Mouse (Mus musculus) small intestine, adult 2 months (tissue): ENCODE measurements around the gene Wt1.

Experiments
- CTCF ChIP-seq: fragments of 200-500 bp; IDR thresholded peaks from 2 replicates; pipeline ENCODE4 v1.5.1; 2012; ENCODE audit warnings: low read depth, mild to moderate bottlenecking, control low read depth, inconsistent platforms, low read length, moderate library complexity, mixed read lengths; ENCODE audit not compliant: insufficient replicate concordance, insufficient read length; ENCODE audit errors: extremely low read depth
- POLR2A ChIP-seq: fragments of 200-500 bp; IDR thresholded peaks from 2 replicates; pipeline ENCODE4 v1.6.1; 2012; ENCODE audit warnings: low read depth, mild to moderate bottlenecking, control low read depth, inconsistent platforms, low read length, moderate library complexity

DNA sequence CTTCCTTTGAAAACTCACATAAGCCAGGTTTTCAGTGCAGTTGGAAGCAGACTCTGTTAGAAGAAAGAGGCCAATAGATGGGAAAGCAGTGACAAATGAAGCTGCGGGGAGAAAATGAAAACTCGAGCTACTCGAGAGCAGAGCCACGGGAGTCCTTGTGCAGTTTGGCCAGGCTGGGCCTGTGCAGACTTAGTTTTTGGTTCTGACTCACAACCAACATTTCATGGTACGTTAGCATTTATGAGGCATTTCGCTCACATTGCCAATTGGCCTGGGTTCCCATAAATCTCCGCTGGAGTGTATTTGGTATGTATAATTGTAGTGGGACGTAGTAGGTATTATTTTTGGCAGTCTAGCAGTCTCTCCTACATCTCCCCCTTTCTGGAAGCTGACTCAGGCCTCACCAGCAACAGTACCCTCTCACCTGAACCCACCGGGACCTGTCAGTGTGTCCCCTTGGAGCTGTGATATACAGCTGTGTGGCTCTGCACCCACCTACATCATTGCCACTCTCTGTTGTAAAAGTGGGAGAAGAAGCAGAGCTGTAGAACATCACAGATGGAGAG lies 94.5 kb downstream of the Wt1 start:
- TF ChIP-seq CTCF = no peak
- no peak for TF ChIP-seq POLR2A
